Mouse (Mus musculus) thymus, adult 2 months (tissue): ENCODE measurements around the gene Osbpl3.

ENCODE experiments used
- CTCF ChIP-seq: fragments of 200-500 bp; IDR thresholded peaks from 2 replicates; pipeline ENCODE4 v1.5.1; 2012; ENCODE audit warnings: mild to moderate bottlenecking, control low read depth, low read length, moderate library complexity, borderline replicate concordance; ENCODE audit not compliant: control insufficient read depth, poor library complexity, insufficient read depth; ENCODE audit errors: extremely low read depth
- POLR2A ChIP-seq: fragments of 200-500 bp; IDR thresholded peaks from 2 replicates; pipeline ENCODE4 v1.6.1; 2012; ENCODE audit warnings: mild to moderate bottlenecking, low read length, control low read depth, moderate library complexity; ENCODE audit not compliant: control insufficient read depth, poor library complexity, insufficient read depth; ENCODE audit errors: extremely low read depth

- TF ChIP-seq POLR2A (no peak), CTCF (no peak)
Observed at GRCm38 (mm10) chr6:50483426-50483825, 27.4 kb upstream of the Osbpl3 start.
